In the genomic region with DNA sequence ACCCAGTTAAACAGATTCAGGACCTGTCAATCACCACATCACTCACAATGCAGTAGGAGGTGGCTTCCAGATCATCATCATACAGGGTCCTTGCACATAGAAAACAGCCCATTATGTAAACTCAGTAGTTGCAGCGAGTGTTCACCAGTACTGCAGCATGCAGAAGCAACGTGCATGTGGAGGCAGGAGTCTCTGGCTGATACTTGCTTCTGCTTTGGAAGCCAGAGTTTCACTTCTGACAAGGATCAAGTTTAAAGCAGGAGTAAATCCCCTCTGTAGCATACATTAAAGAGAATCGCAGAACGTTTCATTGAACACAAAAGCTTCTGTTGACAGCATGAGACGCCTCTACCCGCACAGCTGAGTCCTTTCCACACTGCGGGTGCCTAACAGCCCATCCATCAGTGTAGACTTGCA, we compare ENCODE assay signal across 19 mouse cellular contexts. TPM values are rescaled to one million over a fixed set of nuclear protein-coding genes. Genes with fewer than 3 reads are reported as not detected.
DNase-seq lines count a peak whose midpoint lies in the region; ATAC-seq and TF ChIP-seq lines count a peak whose summit lies in the region.
"Had no signal": no experiment of that assay in that cellular context is flagged by ENCODE, and none has a peak within 500 bp of the region (broad histone marks: within the 10 kb centered on the region; RNA-seq: fewer than 3 reads in every experiment).

No protein-coding gene starts in this region.

- no peaks in the 10 kb centered on the region for H3K36me3 ChIP-seq in hindbrain, embryonic 11.5 days (ENCODE audit: control insufficient read depth, insufficient read depth, low read length)
- H3K36me3 ChIP-seq in hindbrain, embryonic 13.5 days, result no peaks in the 10 kb centered on the region
- no peaks in the 10 kb centered on the region for H3K36me3 ChIP-seq in forebrain, embryonic 12.5 days (replicated peaks)
- no peaks in the 10 kb centered on the region for H3K36me3 ChIP-seq in forebrain, postnatal 0 days (ENCODE audit: insufficient read depth)
- no peaks in the 10 kb centered on the region for H3K36me3 ChIP-seq in midbrain, embryonic 16.5 days (ENCODE audit: control insufficient read depth, insufficient read depth, low read length)
- H3K36me3 ChIP-seq: kidney, embryonic 15.5 days; limb, embryonic 10.5 days; lung, embryonic 15.5 days had no signal

- H3K4me1 ChIP-seq in hindbrain, embryonic 11.5 days (replicated peaks; ENCODE audit: control insufficient read depth, insufficient read depth, low read length), result no peaks in the 10 kb centered on the region
- H3K4me1 ChIP-seq in hindbrain, embryonic 13.5 days (replicated peaks), result peaks cover 7% of the 10 kb centered on the region; the same call in 1 of the 2 replicates
- H3K4me1 ChIP-seq in forebrain, embryonic 12.5 days, result peaks cover 15% of the 10 kb centered on the region
- no peaks in the 10 kb centered on the region for H3K4me1 ChIP-seq in forebrain, postnatal 0 days (ENCODE audit: insufficient read depth)
- H3K4me1 ChIP-seq in midbrain, embryonic 16.5 days (ENCODE audit: control insufficient read depth, insufficient read depth, low read length), result peaks cover 6% of the 10 kb centered on the region
- H3K4me1 ChIP-seq: limb, embryonic 10.5 days; lung, embryonic 15.5 days had no signal

- no peak overlapping the region for H3K4me3 ChIP-seq in hindbrain, embryonic 11.5 days (ENCODE audit: low read depth, low read length)
- H3K4me3 ChIP-seq in hindbrain, embryonic 13.5 days, result no peak overlapping the region
- no peak overlapping the region for H3K4me3 ChIP-seq in forebrain, embryonic 12.5 days (replicated peaks)
- H3K4me3 ChIP-seq in forebrain, postnatal 0 days (ENCODE audit: low read depth, low read length), result no peak overlapping the region
- no peak overlapping the region for H3K4me3 ChIP-seq in midbrain, embryonic 16.5 days (ENCODE audit: low read depth, low read length)
- H3K4me3 ChIP-seq: kidney, embryonic 15.5 days; limb, embryonic 10.5 days; lung, embryonic 15.5 days had no signal

- 25% methylated on average over 7 of the region's 7 CpGs for WGBS in hindbrain, embryonic 11.5 days
- 15% methylated on average over 7 of the region's 7 CpGs for WGBS in hindbrain, embryonic 13.5 days
- 15% methylated on average over 7 of the region's 7 CpGs for WGBS in forebrain, embryonic 12.5 days
- 5% methylated on average over 7 of the region's 7 CpGs for WGBS in forebrain, postnatal 0 days
- 8% methylated on average over 7 of the region's 7 CpGs for WGBS in midbrain, embryonic 16.5 days

- H3K9ac ChIP-seq in hindbrain, embryonic 11.5 days (ENCODE audit: low read depth, low read length), result no peak overlapping the region
- H3K9ac ChIP-seq in hindbrain, embryonic 13.5 days, result no peak overlapping the region
- no peak overlapping the region for H3K9ac ChIP-seq in forebrain, embryonic 12.5 days
- no peak overlapping the region for H3K9ac ChIP-seq in forebrain, postnatal 0 days
- no peak overlapping the region for H3K9ac ChIP-seq in midbrain, embryonic 16.5 days (ENCODE audit: low read depth, low read length)
- H3K9ac ChIP-seq: kidney, embryonic 15.5 days; lung, embryonic 15.5 days had no signal

- H3K27ac ChIP-seq in hindbrain, embryonic 11.5 days (ENCODE audit: low read depth, low read length), result no peak overlapping the region
- H3K27ac ChIP-seq in hindbrain, embryonic 13.5 days, result no peak overlapping the region
- H3K27ac ChIP-seq in forebrain, embryonic 12.5 days, result no peak overlapping the region
- no peak overlapping the region for H3K27ac ChIP-seq in forebrain, postnatal 0 days (ENCODE audit: low read depth, low read length)
- no peak overlapping the region for H3K27ac ChIP-seq in midbrain, embryonic 16.5 days (ENCODE audit: low read length)
- H3K27ac ChIP-seq: kidney, embryonic 15.5 days; limb, embryonic 10.5 days; lung, embryonic 15.5 days had no signal

- H3K4me2 ChIP-seq in hindbrain, embryonic 11.5 days (replicated peaks; ENCODE audit: low read depth, low read length), result no peak overlapping the region
- H3K4me2 ChIP-seq in hindbrain, embryonic 13.5 days, result no peak overlapping the region
- H3K4me2 ChIP-seq in forebrain, embryonic 12.5 days, result no peak overlapping the region
- no peak overlapping the region for H3K4me2 ChIP-seq in forebrain, postnatal 0 days (ENCODE audit: low read depth)
- no peak overlapping the region for H3K4me2 ChIP-seq in midbrain, embryonic 16.5 days (ENCODE audit: low read length)
- H3K4me2 ChIP-seq: kidney, embryonic 15.5 days; liver, embryonic 11.5 days; lung, embryonic 15.5 days had no signal

- peak; percentile 28 for DNase-seq in hindbrain, embryonic 11.5 days (ENCODE audit: low spot score)
- no peak for DNase-seq in forebrain, postnatal 0 days
- DNase-seq in layer of hippocampus, adult 11-12 months (ENCODE audit: low spot score), result no peak
- DNase-seq in left cerebral cortex, postnatal 25 days (ENCODE audit: low spot score in 2 of 2), result no peak
- DNase-seq: adrenal gland, postnatal 14 days; cerebellum, adult 2 months; gastrocnemius, postnatal 25 days; heart, postnatal 10 days; thymus, adult 18-20 months had no signal

- peak; percentile 59 for ATAC-seq in hindbrain, embryonic 11.5 days (ENCODE audit: low FRiP score)
- no peak for ATAC-seq in hindbrain, embryonic 13.5 days (ENCODE audit: low FRiP score)
- peak; percentile 64; the same call in 1 of the 2 replicates for ATAC-seq in forebrain, embryonic 12.5 days (ENCODE audit: low FRiP score)
- peak; percentile 76 for ATAC-seq in forebrain, postnatal 0 days
- peak; percentile 43 for ATAC-seq in midbrain, embryonic 16.5 days
- ATAC-seq: activated CD4-positive, CD25-positive, alpha-beta regulatory T cell, adult 4 months; inflammation-experienced regulatory T-cells, adult 6 months; Patski had no signal

- no peaks in the 10 kb centered on the region for H3K9me3 ChIP-seq in hindbrain, embryonic 11.5 days (ENCODE audit: control insufficient read depth, low read length)
- no peaks in the 10 kb centered on the region for H3K9me3 ChIP-seq in hindbrain, embryonic 13.5 days
- H3K9me3 ChIP-seq in forebrain, embryonic 12.5 days, result no peaks in the 10 kb centered on the region
- no peaks in the 10 kb centered on the region for H3K9me3 ChIP-seq in forebrain, postnatal 0 days (ENCODE audit: low read length)
- H3K9me3 ChIP-seq in midbrain, embryonic 16.5 days (replicated peaks; ENCODE audit: control insufficient read depth, low read length, poor library complexity, severe bottlenecking), result no peaks in the 10 kb centered on the region
- H3K9me3 ChIP-seq: kidney, embryonic 15.5 days; limb, embryonic 10.5 days; lung, embryonic 15.5 days had no signal

- no peak for TF ChIP-seq CTCF in forebrain, postnatal 0 days (IDR thresholded peaks at IDR 0.05; ENCODE audit: low read depth)

- intact Hi-C loops in left cerebral cortex, postnatal 25 days (cut with DNase I), result no loop called here

- H3K27me3 ChIP-seq in hindbrain, embryonic 11.5 days (ENCODE audit: control insufficient read depth, insufficient read depth, low read length), result no peaks in the 10 kb centered on the region
- H3K27me3 ChIP-seq in hindbrain, embryonic 13.5 days, result peaks cover 19% of the 10 kb centered on the region; the same call in 1 of the 2 replicates
- peaks cover 4% of the 10 kb centered on the region; the same call in 1 of the 2 replicates for H3K27me3 ChIP-seq in forebrain, embryonic 12.5 days
- no peaks in the 10 kb centered on the region for H3K27me3 ChIP-seq in forebrain, postnatal 0 days (ENCODE audit: insufficient read depth, low read length)
- H3K27me3 ChIP-seq in midbrain, embryonic 16.5 days (ENCODE audit: control insufficient read depth, insufficient read depth, low read depth, low read length), result no peaks in the 10 kb centered on the region
- H3K27me3 ChIP-seq: lung, embryonic 15.5 days; Patski had no signal

RNA-seq across cellular contexts. Expression of a gene that starts 46.3 kb away (rescaled TPM):
- 0.25 and 0.86 TPM in 2 replicates for polyA plus RNA-seq in hindbrain, embryonic 11.5 days (2014; fragmentation: Nextera tagmentation; extraction: Ambion mirVana)
- polyA plus RNA-seq in hindbrain, embryonic 13.5 days (2015; fragmentation: Nextera tagmentation; extraction: Ambion mirVana), result 0.53 and 1.0 TPM in 2 replicates
- 0.50 and 1.1 TPM in 2 replicates for polyA plus RNA-seq in forebrain, embryonic 12.5 days (2016; fragmentation: Nextera tagmentation; extraction: Ambion mirVana)
- total RNA-seq in forebrain, postnatal 0 days (2014; rRNA removed), result 10.8 and 19.4 TPM in 2 replicates
- 1.2 and 2.1 TPM in 2 replicates for polyA plus RNA-seq in forebrain, postnatal 0 days (2015; fragmentation: Nextera tagmentation; extraction: Ambion mirVana)
- 2.0 and 2.1 TPM in 2 replicates for polyA plus RNA-seq in midbrain, embryonic 16.5 days (2015; fragmentation: Nextera tagmentation; extraction: Ambion mirVana)
- 10 to 100 TPM; 80.7 to 87.1 TPM for total RNA-seq in left cerebral cortex, postnatal 25 days (2021)
- polyA plus RNA-seq: activated CD4-positive, CD25-positive, alpha-beta regulatory T cell, adult 4 months had no signal
